Mouse (Mus musculus) layer of hippocampus, postnatal 36 days (tissue): Measurements from ENCODE around the gene Stpg1. TPM values are rescaled to one million over a fixed set of nuclear protein-coding genes. Genes with fewer than 3 reads are reported as not detected.

Experiments used
- DNase-seq, 2 experiments: peaks; one replicate each; pipeline ENCODE4 v3.0.0; 2022
- microRNA-seq, 2 experiments: library from miRNA; unstranded; fragments of <30 nt; microRNA quantifications; one replicate each; pipeline ENCODE4 v1.2.0; 2021
- total RNA-seq, 2 experiments: library from RNA; stranded (reverse); gene quantifications; 2 replicates each; pipeline ENCODE4 v1.2.3; 2021

The Stpg1 gene
- total RNA-seq, 2 experiments from 2014 or later = 1.1 to 1.8 TPM

DNA sequence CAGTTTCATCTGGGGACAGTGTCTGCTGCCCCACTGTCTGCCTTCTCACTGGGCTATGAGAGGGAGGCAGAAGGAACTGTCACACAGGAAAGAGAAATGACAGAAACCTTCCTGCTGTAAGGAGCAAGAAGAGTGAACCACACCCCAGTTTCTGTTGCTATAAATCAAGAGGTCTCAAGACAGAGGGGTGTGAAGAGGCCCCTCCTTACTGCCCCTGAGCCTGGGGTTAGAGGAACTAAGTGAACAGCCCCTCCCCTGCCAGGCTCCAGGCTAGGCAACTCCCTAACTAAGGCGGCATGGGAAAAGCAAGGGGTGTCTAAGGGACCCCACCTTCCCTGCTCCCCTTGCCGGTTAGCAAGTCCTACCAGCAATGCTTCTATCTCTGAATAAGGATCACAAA lies 69.2 kb downstream of the Stpg1 start:
- DNase-seq = no peak

DNA sequence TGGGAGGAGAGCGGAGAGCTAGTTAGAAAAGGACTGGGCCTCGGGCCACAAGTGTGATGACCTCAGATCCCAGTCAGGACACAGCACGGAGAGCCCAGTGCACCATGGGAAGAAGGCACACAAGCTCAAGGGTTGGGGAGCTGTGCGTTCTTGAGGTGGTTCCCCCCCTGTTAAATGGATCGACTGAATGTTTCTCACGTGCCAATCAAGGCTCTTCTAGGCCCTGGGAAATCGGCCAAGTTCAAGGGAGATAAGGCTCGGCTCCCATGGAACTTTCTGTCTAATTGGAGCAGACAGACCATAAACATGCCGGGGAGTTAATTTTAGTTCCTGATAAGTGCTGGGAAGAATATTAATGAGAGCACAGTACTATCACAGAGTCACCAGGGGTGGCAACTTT lies 70.8 kb downstream of the Stpg1 start:
- DNase-seq = no peak

DNA sequence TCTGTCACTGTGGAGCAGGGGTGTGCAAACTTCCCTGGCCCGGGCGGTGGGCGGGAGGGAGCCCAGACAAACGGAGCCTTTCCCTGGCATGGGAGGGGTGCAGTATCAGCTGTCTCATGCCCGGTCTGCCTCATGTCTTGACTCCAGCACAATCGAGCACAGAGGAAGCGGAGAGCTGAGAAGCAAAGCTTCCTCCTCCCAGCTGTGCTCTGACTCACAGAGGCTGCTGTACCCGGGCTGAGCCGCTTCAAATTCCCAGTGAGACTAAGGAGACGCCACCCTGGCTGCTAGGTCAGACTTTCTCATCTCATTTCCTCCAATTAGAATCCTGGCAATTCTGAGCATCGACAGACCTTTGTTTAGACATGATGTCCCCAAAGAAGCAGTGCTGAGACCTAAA lies 72.5 kb downstream of the Stpg1 start:
- DNase-seq = no peak

DNA sequence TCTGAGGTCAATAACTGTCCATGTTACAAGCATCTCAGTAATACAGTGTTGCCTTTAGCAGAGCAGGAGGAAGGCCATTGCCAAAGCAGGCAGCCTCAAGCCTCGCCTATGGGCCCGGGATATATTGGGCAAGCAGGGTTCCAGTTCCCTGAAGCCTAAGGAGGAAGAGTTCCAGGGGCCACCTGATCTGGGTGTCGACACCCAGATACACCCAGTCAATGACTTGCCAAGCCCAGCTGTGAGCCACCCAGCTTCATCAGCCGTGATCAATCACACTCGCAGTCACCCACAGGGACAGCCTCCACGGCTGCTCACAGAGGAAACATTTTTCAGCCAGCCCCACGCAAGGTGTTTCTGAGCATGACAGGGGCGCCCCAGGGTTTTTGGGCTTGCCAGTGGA lies 72.9 kb downstream of the Stpg1 start:
- DNase-seq = no peak

DNA sequence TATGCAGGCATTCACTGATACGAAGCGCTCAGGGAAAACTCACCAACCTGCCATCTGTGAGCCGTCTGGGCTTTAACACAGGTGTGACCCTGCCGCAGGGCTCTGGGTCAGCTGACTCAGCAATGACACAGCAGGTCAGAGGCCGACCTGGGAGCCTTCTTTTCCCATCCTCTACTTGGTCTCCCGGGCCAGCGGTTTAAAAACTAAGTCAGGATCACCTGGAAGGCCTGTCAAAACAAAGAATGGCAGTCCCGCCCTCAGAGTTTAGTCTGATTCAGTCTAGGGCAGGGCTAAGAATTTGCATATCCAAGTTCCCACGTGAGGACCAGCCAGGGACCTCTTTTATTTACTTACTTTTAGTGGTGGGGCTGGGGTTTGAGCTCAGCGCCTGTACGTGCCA lies 74.6 kb downstream of the Stpg1 start:
- DNase-seq = no peak

DNA sequence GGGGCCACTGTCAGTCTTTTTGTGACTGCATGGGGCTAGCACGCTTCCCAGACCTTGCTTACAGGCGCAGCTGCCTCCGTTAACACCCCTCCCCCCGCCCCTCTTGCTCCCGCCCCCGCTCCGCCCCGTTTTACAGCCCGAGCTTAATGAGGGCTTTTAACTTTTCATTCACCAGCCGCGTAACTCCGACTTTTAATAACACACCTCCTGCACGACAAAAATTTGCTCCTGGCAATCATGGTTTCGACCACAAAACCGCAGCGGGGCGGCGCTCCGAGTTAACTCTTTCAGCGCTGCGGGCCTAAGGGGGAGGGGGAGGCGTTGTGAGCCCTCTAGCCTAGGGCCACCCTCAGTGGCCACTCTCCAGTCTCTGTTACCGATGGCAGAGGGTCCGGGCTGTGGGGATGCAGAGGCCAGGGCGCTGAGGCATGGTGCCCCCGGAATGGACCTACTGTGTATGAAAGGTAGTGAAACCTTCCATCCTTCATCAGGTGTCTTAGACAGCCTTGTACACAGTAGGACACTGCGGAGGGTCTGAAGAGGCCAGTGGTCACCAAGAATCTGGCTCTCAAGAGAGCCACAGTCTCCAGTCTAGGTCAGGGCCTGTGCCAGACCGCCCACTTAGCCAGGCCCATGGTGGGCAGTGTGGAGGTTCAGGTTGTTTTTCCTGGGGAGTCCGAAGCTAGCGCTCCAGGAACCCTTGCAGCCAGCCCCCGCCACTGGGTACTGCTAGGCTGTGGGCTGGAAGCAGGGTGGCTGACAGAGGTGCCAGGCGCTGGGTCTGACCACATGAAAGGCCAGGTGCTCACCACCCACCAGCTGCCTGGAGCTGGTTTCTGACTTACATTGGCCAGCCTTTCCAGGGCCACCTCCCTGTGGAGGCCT lies 75.8 kb downstream of the Stpg1 start:
- no peak for DNase-seq

DNA sequence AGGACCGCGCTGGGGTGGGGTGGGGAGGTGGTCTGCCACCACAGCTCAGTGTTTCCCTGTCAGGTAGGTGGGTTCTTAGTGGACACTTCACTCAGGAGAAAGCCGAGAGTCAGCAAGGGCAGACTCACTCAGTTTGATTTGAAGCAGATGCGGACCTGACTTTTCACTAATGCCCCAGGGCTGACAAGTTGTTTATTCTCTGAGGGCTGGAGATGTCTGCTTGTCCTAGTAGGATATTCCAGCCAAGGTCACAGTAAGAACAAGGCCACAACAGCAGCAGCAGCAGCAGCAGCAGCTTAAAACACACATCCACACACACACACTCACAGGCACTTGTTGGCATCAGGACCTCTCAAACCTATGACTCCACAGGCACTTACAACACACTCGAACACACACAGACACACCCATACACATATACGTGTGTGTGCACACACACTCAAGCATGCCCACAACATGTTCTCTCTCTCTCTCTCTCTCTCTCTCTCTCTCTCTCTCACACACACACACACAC lies 76.5 kb downstream of the Stpg1 start:
- no peak for DNase-seq

DNA sequence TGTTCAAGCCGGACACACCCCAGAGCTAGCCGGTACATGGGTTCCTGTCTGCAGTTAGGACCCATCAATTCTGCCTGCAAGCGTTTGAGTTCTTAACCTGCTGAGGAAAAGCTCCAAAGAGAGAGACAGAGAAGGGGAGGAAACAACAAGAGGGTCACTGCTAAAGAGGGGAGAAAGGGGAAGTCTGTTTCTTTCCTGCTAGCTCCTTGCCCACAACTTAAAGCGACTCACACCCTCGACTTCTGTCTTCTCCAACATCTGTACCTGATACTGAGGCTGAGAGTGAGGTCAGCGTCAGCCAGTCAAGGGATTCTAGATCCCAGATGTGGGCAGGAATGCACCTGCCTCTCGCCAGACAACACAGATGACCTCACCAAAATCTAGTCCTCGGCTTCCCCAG lies 77.7 kb downstream of the Stpg1 start:
- DNase-seq = no peak

DNA sequence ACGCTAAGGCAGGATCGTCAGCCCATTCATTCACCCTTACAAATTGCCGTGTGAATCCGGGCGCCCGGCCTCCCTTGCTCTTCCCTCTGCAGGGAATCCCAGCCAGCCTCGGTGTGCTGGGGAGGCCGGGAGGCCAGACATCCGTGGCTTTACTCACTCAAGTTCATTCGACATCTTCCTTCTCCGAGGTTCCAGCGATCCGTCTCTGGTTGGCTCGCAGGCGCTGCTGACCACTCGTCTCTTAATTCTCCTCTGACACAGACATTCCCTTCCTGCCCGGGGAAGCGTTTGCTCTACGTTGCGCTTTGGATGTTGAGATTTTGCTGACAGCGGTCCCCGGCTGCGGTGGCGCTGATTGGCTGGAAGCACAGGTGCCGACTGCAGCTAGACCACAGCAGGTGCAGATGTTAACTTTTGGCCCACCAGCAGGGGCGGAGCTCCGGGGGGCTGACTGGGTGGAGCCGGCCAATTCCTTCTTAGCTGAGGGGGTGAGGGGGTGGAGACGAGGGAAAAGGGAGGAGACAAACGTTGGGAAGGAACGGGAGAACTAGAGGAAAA lies 78.7 kb downstream of the Stpg1 start, which contains the start of gene Grhl3:
Gene Grhl3 (minus strand): TSS at position 380 of the 558 bp plus-strand sequence.
- DNase-seq = peak; percentile 8 to 16

DNA sequence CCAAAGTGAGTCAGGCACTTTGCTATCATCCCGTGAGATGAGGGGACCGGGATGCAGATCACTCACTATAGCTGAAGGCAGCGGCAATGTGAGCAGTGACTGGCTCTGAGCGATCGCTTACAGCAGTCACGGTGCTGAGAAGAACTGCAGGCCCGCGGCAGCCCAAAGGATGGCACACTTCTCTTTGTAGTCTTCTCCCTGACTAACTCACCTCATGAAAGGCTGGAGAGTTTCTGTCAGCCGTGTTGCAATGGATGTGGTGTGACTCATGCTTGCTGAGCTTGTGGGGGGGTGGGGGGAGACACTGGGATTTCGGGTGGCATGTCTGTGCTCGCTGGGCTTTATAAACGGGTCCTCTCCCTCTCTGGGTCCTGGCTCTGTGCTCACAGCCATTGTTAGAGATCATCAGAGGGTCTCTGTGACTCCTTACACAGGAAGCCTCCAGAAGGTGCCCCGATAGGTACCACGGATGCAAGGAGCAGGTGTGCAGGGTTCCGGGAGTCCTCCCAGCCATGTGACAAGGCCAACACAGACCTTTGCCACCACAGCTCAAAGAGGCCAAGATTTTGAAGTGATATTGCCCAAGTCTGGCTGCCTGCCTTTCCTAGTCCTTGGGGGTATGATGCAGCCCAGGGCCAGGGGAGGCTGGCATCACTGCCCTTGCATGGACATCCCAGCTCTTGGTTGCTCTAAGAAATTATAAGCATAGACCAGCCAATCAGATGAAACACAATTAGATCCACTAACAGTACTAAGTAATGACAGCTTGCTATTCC lies 81.0 kb downstream of the Stpg1 start:
- no peak for DNase-seq

DNA sequence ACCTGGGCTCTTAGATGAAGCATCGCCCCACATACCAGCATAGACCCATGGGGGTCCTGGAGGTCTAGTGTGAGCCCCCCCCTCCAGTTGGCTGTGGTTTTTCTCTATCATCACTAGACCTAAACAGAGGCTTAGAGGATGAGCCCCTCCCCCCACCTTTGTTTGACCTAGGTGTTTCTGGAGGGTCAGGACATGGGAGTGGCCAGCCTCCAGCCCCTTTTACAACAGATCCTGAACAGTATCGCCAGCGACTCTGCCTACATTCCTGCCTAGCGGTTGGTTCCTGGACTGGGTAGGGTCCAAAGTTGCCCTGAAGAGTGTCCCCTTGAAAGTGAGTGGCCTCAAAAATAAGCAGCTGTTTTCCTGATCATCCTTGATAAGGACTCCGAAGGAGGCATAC lies 83.9 kb downstream of the Stpg1 start:
- no peak for DNase-seq

DNA sequence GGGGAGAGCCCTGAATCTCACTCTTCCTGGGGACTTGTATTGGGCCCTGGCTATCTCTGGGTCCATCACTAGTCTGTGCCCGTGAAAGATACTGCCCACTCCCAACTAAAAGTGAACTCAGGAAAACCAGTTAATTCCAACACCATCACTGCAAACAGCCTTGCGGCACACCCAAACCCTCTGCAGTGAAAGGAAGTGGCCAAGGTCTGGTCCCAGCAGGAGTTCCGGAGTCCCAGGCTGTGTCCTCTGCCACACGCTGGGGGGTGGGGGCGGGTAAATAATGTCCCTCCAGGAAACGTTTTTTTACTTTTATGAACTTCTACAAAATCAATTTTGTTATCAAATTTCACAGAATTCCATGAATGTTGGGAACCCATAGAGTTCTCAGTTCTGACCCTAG lies 85.1 kb downstream of the Stpg1 start:
- no peak for DNase-seq

DNA sequence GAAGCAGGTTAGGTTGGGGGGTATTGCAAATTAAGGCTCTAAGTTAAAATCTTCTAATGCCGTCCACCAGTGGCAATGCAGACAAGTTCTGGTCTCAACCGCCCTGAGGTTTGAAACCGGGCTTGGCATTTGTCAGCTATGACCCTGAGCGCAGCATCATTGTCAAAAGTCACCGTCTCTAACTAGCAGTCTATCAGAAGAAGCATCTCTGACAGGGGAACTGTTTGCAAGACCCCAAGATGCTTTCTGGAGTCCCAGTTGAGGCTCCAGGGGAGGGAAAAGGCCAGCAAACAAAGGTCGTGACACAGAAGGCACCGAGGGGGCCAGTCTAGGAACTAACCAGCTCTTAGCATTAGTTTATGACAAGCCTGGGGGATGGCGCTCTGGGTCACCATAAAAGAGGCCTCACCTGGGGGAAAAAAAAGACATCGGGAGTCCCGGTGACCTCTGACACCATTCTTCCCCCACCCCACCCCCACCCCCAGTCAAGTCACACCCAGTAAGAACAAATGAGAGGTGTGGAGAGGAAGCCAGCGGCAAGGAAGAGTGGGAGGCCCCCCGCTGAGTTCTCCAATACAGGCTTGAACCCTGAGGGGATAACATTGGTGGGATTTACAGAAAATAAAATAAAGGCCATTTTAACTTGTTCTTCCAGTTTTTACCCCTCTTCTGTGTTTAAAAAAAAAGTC lies 86.8 kb downstream of the Stpg1 start:
- no peak for DNase-seq

DNA sequence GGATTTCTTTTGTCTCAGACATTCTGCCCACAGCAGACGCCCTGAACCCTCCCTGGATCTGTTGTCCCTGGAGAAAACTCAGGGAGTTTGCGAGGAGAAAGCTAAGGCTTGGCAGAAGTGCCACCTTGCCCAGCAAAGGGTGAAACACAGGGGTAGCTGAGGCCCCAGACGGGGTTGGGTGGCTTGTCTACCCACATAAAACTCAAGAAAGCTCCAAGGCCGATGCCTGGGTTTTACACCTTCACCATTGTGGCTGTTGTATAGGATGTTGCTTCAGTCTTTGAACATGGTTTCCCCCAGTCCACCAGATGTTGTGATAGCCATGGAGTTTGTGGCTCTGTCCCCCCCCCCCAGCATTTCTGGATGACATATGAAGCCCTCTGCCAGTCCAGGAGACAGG lies 90.2 kb downstream of the Stpg1 start:
- DNase-seq = no peak

Small RNAs within 50 kb of the gene (microRNA-seq; reads per million reads assigned to microRNA genes)
- gene Gm25317 = 0 reads per million in 2 experiments

Other genes with a start within 250 kb of the Stpg1 start
- gene Clic4, start 222.0 kb upstream of the Stpg1 start, total RNA-seq = 10 to 100 TPM; 36.3 to 40.6 TPM
- gene Srrm1, start 141.5 kb upstream of the Stpg1 start, total RNA-seq = 100 to 1,000 TPM; 123 to 143 TPM
- under 1 TPM; 0.47 to 0.56 TPM for gene Ncmap, start 96.6 kb upstream of the Stpg1 start, total RNA-seq
- 10 to 100 TPM; 26.8 to 27.5 TPM for gene Rcan3, start 60.9 kb upstream of the Stpg1 start, total RNA-seq
- gene Nipal3, start 248 bp downstream of the Stpg1 start, total RNA-seq = 10 to 100 TPM; 78.2 to 85.6 TPM
- under 1 TPM; 0.66 to 0.70 TPM for gene Grhl3, start 78.8 kb downstream of the Stpg1 start, total RNA-seq
- under 1 TPM; 0.08 to 0.10 TPM for gene Ifnlr1, start 191.5 kb downstream of the Stpg1 start, total RNA-seq
- not detected for gene Il22ra1, start 233.4 kb downstream of the Stpg1 start, total RNA-seq